Mouse (Mus musculus) heart, embryonic 11.5 days (tissue): Measurements from ENCODE around the gene App. TPM values are rescaled to one million over a fixed set of nuclear protein-coding genes. Genes with fewer than 3 reads are reported as not detected.

ENCODE experiments used
- ATAC-seq: fragments of 200-750 bp; cut with Nextera tagmentation; replicated peaks from 2 replicates; pipeline ENCODE4 v1.8.0; 2017; ENCODE audit warnings: moderate library complexity; ENCODE audit not compliant: insufficient number of reproducible peaks, low FRiP score, low TSS enrichment
- H3K27ac ChIP-seq: fragments of 300-500 bp; sonication (generic); 2 replicates; pipeline ENCODE4 v1.5.1; 2014; ENCODE audit warnings: mild to moderate bottlenecking, low read depth, low read length
- H3K27me3 ChIP-seq: fragments of 300-500 bp; sonication (generic); 2 replicates; pipeline ENCODE4 v1.6.1; 2014; ENCODE audit warnings: mild to moderate bottlenecking, low read length, mixed read lengths; ENCODE audit not compliant: control insufficient read depth, insufficient read depth
- H3K36me3 ChIP-seq: fragments of 300-500 bp; sonication (generic); 2 replicates; pipeline ENCODE4 v1.6.1; 2014; ENCODE audit warnings: mild to moderate bottlenecking, low read length, moderate library complexity, mixed read lengths; ENCODE audit not compliant: control insufficient read depth, insufficient read depth
- H3K4me1 ChIP-seq: fragments of 300-500 bp; sonication (generic); 2 replicates; pipeline ENCODE4 v1.6.1; 2014; ENCODE audit warnings: low read length; ENCODE audit not compliant: control insufficient read depth, insufficient read depth
- H3K4me2 ChIP-seq: fragments of 300-500 bp; sonication (generic); 2 replicates; pipeline ENCODE4 v1.6.1; 2014; ENCODE audit warnings: mild to moderate bottlenecking, moderate library complexity
- H3K4me3 ChIP-seq: fragments of 300-500 bp; sonication (generic); 2 replicates; pipeline ENCODE4 v1.5.1; 2014; ENCODE audit warnings: low read depth, low read length
- H3K9ac ChIP-seq: fragments of 300-500 bp; sonication (generic); 2 replicates; pipeline ENCODE4 v1.6.1; 2014; ENCODE audit warnings: mild to moderate bottlenecking, low read depth, low read length, moderate library complexity
- H3K9me3 ChIP-seq: fragments of 300-500 bp; sonication (generic); replicated peaks from 2 replicates; pipeline ENCODE4 v1.6.1; 2016; ENCODE audit warnings: low read length; ENCODE audit not compliant: control insufficient read depth
- WGBS: fragments of 180-500 bp; shearing (Covaris S2); extraction: QIAGEN DNeasy Blood & Tissue Kit; methylation state at CpG from one replicate; pipeline ENCODE4 v1.1.7; 2014; ENCODE audit not compliant: insufficient replicate concordance; 5-methylcytosine and 5-hydroxymethylcytosine counted together
- polyA plus RNA-seq: library from polyadenylated mRNA; unstranded; fragments of >200 nt; fragmentation: Nextera tagmentation; extraction: Ambion mirVana; gene quantifications from 2 replicates; pipeline ENCODE4 v1.2.1, GENCODE M21; 2014

The App gene
- polyA plus RNA-seq, 1 experiment from 2014 or later: 143 TPM

- H3K4me1 ChIP-seq: peaks cover 14% of the 10 kb centered on the region
- ATAC-seq: no peak
- no peaks in the 10 kb centered on the region for H3K9me3 ChIP-seq
- H3K36me3 ChIP-seq: no peaks in the 10 kb centered on the region
- H3K4me3 ChIP-seq: no peak overlapping the region
- no peaks in the 10 kb centered on the region for H3K27me3 ChIP-seq
- no peak overlapping the region for H3K4me2 ChIP-seq
- H3K9ac ChIP-seq: no peak overlapping the region
- no peak overlapping the region for H3K27ac ChIP-seq
- WGBS: 38% methylated on average over 2 of the region's 2 CpGs
These were observed 13.4 kb downstream of the App start for GRCm38 (mm10) chr16:85160140-85160539.

GRCm38 (mm10) chr16:85157796-85158546, 15.6 kb downstream of the App start:
- Histone ChIP-seq H3K4me2 (no peak overlapping the region), H3K9me3 (no peaks in the 10 kb centered on the region), H3K9ac (no peak overlapping the region), H3K4me1 (peaks cover 18% of the 10 kb centered on the region), H3K27ac (no peak overlapping the region), H3K4me3 (no peak overlapping the region), H3K27me3 (no peaks in the 10 kb centered on the region), H3K36me3 (no peaks in the 10 kb centered on the region)
- no peak for ATAC-seq
- WGBS: 71% methylated on average over 11 of the region's 11 CpGs

GRCm38 (mm10) chr16:85157156-85157555, 16.4 kb downstream of the App start:
- no peak for ATAC-seq
- H3K4me2 ChIP-seq: no peak overlapping the region
- 93% methylated on average over 2 of the region's 2 CpGs for WGBS

GRCm38 (mm10) chr16:85155836-85156235, 17.7 kb downstream of the App start:
- no peak overlapping the region for H3K9ac ChIP-seq
- no peak overlapping the region for H3K4me3 ChIP-seq
- ATAC-seq: no peak
- no peaks in the 10 kb centered on the region for H3K27me3 ChIP-seq
- H3K9me3 ChIP-seq: no peaks in the 10 kb centered on the region
- 53% methylated on average over 10 of the region's 10 CpGs for WGBS
- H3K4me2 ChIP-seq: no peak overlapping the region
- peaks cover 36% of the 10 kb centered on the region for H3K4me1 ChIP-seq
- H3K27ac ChIP-seq: 0 out of 2 replicates have a peak overlapping the region, but pooled peaks have one; percentile 22
- H3K36me3 ChIP-seq: no peaks in the 10 kb centered on the region

More at GRCm38 (mm10) chr16:85157156-85157555, 16.4 kb downstream of the App start:
- H3K27me3 ChIP-seq: no peaks in the 10 kb centered on the region
- H3K27ac ChIP-seq: no peak overlapping the region
- H3K4me3 ChIP-seq: no peak overlapping the region
- no peaks in the 10 kb centered on the region for H3K36me3 ChIP-seq
- no peak overlapping the region for H3K9ac ChIP-seq
- peaks cover 25% of the 10 kb centered on the region for H3K4me1 ChIP-seq
- no peaks in the 10 kb centered on the region for H3K9me3 ChIP-seq

GRCm38 (mm10) chr16:85152457-85152856, 21.1 kb downstream of the App start:
- Histone ChIP-seq H3K36me3 (no peaks in the 10 kb centered on the region), H3K4me1 (peaks cover 51% of the 10 kb centered on the region), H3K9ac (no peak overlapping the region), H3K4me3 (no peak overlapping the region), H3K9me3 (no peaks in the 10 kb centered on the region), H3K27me3 (no peaks in the 10 kb centered on the region), H3K4me2 (no peak overlapping the region), H3K27ac (no peak overlapping the region; the same call in 1 of the 2 replicates)
- ATAC-seq: no peak
- WGBS: 77% methylated on average over 8 of the region's 8 CpGs

GRCm38 (mm10) chr16:85151681-85152080, 21.9 kb downstream of the App start:
- WGBS: 15% methylated on average over 7 of the region's 7 CpGs
- Histone ChIP-seq H3K4me1 (peaks cover 56% of the 10 kb centered on the region), H3K9me3 (no peaks in the 10 kb centered on the region), H3K4me2 (peak overlapping the region; percentile 34), H3K27ac (peak overlapping the region; percentile 76), H3K27me3 (no peaks in the 10 kb centered on the region), H3K9ac (peak overlapping the region; percentile 34; the same call in 1 of the 2 replicates), H3K4me3 (no peak overlapping the region), H3K36me3 (no peaks in the 10 kb centered on the region)
- no peak for ATAC-seq

GRCm38 (mm10) chr16:85150902-85151301, 22.7 kb downstream of the App start:
- Histone ChIP-seq H3K4me2 (peak overlapping the region; percentile 47), H3K36me3 (no peaks in the 10 kb centered on the region), H3K27me3 (no peaks in the 10 kb centered on the region), H3K9me3 (no peaks in the 10 kb centered on the region), H3K9ac (no peak overlapping the region), H3K4me3 (no peak overlapping the region), H3K27ac (peak overlapping the region; percentile 59), H3K4me1 (peaks cover 51% of the 10 kb centered on the region)
- ATAC-seq: no peak
- WGBS: 30% methylated on average over 9 of the region's 9 CpGs

- no peak for ATAC-seq
- Histone ChIP-seq H3K36me3 (no peaks in the 10 kb centered on the region), H3K27ac (no peak overlapping the region), H3K4me3 (no peak overlapping the region), H3K4me1 (peaks cover 52% of the 10 kb centered on the region), H3K9me3 (no peaks in the 10 kb centered on the region), H3K4me2 (no peak overlapping the region), H3K9ac (no peak overlapping the region), H3K27me3 (no peaks in the 10 kb centered on the region)
- 75% methylated on average over 1 of the region's 1 CpGs for WGBS
These were observed 24.1 kb downstream of the App start for GRCm38 (mm10) chr16:85149509-85149871.
